Mouse (Mus musculus): Measurements from ENCODE around the gene Rac1.
"Not testable (repeated sequence)": the region's sequence is repeated elsewhere in the genome, so short reads cannot be mapped to it uniquely, and the experiment has no call there.

Rac1 gene

DNA sequence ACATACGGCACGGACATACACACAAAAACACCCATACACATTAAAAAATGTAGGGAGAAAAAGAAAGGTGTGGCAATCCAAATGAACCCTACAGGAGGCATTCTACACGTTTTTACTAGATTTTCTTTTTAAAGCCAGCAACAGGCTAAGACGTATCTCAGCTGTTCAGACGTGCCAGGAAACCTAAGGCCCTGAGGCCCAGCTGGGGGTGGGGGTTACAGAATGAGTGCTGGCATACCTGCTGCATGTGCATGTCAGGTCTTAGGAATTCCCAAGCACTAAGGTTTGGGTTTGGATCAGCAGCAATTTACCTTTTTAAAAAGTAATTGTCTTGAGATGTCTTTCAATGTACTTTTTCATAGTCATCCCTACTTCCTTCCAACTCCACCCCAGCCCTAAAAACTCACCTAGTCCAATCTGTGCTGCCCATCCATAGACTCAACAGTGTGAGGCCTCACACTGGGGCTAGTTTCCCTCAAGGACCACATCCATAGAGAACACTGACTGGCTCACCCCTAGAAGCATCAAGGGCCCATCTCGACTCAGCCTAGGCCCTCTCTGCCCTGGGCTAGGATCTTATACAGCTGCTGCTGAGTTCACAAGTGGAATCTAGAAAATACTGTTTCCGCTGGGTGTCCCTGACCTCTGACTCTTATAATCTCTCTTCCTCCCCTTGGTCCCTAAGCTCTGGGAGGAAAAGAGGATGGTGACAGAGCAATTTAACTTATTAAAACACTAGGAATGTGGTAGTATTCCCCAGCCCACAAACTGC, 2.2 kb downstream of the Rac1 start:
- DNase-seq (ENCODE audit: low spot score), result no peak

DNA sequence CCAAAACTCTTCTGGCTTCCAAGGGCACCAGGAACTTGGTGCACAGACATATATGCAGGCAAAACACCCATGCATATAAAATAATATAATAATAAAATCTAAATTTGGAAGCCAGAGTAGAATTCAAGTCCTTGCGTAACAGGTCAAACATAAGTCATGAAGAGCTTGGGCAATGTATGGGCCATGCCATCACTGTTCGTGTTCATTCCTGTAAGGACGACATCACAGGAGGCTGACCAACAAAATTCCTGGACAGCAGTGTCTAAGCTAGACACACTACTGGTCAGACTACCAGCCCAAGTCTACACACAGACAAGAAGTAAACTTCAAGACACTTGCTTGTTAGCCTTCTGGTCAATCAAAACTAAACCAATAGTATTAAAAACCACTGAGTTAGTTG, 5.0 kb downstream of the Rac1 start:
- no peak for DNase-seq (ENCODE audit: low spot score)

DNA sequence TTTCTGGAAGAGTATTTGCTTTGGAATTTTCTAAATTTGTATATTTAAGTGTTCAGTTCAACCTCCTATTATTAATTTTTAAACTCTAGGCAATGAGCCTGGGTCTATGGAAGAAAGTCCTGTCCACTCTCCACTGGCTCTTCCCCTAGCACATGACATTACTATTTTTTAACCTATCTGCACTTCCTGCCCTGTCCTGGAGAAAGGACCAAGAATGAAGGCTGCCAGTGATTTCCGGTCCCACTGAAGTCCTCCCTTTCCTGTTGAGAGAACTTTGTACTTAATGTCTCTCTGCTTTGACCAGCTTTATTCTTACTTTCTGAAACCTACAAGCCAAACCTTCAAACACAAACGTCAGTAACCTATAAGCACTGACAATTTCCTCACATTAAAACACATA, 7.4 kb downstream of the Rac1 start:
- DNase-seq (ENCODE audit: low spot score), result no peak

DNA sequence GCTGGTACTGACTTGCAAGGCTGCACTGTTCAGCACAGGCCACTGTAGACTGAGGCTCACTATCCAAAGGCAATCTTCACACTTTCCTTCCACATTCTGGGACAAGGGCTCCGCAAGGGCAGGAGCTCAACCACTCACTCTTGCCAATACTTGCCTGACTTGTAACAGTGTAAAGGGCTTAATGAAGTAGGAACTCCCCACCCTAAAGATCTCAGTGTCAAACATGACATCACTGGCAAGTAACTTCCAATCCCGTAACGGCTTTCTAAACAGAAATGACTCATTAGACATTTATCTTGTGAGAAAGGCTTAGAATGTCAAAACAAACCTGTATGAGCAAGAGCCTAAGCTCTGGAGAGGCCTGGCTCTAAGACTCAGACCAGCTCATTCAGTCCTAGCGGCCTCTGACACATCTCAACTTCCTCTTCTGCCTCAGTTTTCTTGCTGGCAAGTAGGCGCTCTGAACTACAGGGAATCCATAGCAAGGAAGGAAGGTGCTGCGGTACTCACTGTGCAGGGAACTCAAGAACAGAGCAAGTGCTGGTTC, 9.7 kb downstream of the Rac1 start:
- DNase-seq (ENCODE audit: low spot score), result peak; percentile 45

DNA sequence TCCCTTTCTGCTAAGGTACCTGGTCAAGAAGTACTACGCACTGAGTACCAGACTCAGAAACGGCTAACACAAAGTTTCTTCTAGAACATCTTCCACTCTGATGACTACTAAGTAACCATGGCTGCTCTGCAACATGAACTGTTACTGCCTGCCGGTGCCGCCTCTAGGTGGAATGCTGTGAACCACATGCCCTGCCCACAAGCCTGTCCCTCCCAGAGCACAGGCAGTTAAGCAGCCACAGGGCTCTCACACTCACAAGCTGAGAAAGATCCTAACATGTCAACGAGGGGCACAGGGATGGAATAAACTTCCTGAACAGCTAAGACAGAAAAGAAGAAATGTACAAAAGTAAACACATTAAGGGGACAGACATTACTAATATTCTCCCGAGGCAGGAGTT, 10.4 kb downstream of the Rac1 start:
- DNase-seq (ENCODE audit: low spot score), result no peak

DNA sequence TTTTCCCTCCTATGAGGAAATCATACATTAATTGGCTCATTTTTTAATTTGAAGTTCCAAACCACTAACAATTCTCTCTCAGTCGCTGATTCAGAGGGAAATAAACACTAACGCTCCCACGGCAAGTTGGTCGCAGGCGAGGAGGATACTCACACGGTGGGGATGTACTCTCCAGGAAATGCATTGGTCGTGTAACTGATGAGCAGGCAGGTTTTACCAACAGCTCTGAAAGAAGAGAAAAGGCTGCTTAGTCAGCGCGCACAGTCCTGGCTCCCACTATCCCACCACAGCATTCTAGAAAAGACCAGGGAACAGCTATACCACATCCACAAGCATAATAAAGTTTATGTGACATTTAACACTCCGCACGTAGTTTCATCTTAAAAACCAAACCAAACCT, 10.8 kb downstream of the Rac1 start:
- no peak for DNase-seq (ENCODE audit: low spot score)

DNA sequence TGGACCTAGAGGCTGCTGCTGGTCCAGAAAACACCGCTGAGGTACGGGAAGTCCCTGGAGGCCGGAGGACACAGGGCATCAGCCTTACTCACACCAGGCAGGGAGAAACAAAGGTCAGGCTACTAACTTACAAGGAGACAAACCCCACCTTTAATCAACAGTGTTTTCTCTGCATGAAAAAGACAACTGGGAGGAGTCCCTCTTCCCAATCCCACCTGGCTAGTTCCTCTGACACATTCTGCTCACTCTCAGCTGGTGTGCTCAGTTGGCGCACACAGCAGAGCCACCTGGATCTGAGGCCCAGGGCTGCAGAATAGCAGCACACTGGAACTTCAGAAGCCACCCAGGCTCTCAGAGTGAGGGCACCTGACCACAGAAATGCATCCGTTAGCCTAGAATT, 13.0 kb downstream of the Rac1 start:
- no peak for DNase-seq (ENCODE audit: low spot score)

DNA sequence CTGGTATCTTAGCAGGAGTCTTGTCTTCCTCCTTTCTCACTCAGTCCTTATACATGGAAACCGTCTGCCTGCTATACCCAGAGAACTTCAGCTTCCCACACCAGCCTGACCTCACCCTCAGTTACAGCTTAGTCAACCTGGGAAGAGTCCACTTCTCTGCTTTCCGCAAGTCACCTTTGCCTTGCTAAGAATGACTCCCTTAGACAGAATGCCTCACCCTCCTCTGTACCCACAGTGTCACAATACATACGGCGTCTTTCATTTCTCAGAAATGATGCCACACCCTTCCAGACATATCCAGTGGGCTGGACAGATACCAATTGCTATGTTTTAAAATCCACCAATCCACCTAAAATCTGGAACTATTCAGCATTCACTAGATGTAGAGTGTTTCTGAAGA, 15.5 kb downstream of the Rac1 start:
- no peak for DNase-seq (ENCODE audit: low spot score)

DNA sequence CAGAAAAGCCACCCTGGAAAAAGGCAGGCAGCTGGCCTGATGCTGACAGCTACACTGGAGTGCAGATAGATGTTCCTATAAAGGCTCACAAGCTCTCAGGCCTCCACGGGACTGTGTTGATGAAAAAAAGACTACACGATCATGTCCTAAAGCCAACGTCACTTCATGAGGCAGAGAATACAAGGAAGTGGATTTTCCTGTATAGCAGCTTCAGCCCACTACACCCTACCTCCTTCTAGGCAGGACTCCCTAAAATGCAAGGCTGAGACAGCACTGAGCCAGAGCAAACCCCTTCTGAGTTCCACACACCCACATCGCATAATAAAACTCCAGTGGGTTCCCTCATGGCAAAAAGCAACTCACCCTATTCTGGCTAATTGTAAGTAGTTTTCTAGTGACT, 16.3 kb downstream of the Rac1 start:
- DNase-seq (ENCODE audit: low spot score), result no peak

DNA sequence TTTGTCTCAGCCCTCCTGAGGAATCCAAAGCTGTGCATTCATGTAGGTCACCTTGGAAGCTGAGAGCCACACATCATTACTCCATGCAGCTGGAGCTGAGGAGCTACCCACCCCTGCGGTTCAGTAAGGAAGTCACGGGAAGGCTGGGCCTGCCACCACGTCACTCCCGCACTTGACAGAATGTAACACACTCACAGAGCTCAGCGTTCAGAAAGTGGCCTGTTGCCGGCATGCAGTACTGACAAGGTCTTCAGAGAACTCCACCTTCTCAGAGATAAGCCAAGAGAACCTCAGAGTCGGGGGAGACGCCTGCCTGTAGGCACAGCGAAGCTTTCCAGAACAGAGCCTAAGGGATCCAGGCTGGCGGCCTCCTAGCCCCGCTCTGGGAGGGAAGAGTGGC, 18.1 kb downstream of the Rac1 start:
- no peak for DNase-seq (ENCODE audit: low spot score)

DNA sequence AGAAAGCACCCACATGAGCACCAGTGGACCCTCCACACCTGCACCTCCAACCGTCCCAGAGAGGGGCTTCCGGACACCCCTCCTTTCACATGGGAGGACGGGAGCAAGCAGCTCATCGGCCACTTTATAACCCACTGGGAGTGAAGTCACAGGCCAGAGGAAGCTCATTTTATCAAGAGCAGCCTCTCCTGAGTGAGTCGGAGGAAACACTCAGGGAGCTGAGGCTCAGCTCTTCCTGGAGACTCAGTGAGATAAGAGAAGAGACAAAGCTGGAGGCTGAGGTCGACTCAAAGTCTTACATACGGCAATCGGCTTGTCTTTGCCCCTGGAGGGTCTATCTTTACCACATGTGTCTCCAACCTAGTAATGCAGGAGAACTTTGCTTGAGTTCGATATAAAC, 18.5 kb downstream of the Rac1 start:
- no peak for DNase-seq (ENCODE audit: low spot score)

DNA sequence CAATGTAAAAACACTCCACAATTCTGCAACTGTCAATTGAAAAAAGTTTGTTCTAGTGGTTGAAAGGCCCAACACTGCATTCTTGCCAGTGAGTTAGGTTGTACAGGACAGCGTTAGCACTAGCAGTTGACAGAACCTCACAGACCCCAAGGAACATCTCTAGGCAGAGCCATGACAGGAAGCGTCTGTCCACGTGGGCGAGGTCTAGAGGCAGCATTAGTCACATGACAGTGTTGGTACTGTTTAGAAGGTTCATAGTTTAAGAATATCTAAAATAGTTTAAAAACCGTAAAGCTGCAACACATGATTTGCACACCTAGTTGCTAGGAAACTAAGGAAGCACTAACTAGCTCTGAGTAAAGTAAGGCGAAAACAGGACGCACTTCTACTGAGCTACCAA, 22.3 kb downstream of the Rac1 start:
- DNase-seq (ENCODE audit: low spot score), result no peak

DNA sequence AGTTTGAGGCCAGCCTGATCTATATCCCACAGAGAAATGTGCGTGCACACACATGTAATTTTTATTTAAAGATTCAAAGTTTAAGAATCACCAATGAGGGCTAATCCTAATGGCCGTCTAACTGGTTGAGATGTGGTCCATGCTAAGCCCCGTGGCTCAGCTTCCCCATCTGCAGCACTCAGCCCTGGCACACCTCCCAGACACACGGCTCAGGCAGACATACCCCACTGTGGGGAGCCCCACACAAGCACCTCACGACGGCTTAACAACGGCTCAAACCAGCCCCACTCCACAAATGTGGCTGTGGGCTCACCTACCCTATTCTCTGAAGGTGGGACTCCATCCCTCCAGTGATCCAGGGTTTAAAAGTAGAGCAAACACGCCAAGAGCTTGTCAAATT, 22.8 kb downstream of the Rac1 start:
- DNase-seq (ENCODE audit: low spot score), result no peak

DNA sequence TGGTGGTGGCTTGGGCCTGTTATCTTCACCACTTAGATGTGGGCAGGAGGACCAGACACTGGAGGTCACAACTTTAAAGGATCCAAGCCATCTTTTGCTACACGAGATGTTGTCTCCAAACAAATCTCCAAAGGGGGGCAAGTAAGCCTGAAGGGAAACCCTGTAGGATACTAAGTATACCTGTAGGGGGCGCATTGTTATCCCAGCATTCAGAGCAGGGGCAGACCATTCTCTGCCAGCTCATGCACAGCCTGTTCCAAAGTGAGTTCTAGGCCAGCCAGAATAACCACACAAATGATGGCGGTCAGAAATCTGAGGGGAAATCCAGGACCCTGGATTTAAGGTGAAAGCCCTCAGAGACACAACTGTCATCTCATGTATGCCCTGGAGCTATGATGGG, 23.4 kb downstream of the Rac1 start:
- peak; percentile 68 for DNase-seq (ENCODE audit: low spot score)

DNA sequence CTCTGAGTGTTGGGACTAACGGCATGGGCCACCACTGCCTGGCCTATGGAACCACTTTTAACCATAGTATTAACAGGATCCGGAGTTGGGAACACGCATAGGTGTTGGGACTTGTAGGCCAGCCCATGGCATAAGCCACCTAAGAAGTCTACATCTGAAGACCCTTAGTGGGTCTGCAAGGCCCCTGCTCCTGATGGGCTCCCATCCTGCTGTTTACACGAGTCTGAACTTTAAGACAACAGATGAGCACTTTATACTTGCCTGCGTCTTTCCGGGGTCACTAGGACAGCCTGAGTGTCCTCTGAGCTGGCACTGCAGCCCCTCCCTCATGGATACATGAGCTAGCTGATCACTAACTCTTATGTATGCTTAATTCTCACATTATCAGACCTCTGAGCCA, 24.1 kb downstream of the Rac1 start:
- DNase-seq (ENCODE audit: low spot score), result no peak

DNA sequence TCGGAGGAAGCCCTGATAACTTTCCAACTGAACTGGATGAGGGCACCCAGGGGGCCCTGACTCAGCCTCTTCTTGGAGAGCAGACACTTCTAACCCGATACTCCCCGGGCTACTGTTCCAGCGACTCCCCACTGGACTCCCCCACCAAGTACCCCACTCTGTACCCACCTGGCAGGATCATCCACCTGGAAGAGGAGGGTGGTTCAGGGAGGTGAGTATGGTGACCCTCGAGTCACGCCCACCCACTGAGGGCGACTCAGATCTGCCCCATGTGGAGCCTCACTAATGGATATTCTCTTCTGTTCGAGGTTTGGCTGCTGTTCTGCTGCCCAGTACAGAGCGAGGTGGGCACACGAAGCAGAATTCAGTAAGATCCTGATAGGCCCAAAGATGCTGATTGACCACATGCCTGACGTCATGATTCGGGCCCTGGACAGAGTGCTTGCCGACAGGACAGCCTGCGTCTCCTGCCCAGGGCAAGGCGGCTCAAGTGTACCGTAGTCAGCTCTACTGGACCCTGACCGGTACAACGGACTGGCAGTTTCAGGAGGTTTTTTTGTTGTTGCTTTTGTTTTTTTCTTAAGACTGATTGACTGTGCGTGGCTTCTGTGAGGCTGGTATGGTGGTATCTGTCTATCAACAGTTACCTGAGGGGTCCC, 24.8 kb downstream of the Rac1 start:
- no peak for DNase-seq (ENCODE audit: low spot score)

DNA sequence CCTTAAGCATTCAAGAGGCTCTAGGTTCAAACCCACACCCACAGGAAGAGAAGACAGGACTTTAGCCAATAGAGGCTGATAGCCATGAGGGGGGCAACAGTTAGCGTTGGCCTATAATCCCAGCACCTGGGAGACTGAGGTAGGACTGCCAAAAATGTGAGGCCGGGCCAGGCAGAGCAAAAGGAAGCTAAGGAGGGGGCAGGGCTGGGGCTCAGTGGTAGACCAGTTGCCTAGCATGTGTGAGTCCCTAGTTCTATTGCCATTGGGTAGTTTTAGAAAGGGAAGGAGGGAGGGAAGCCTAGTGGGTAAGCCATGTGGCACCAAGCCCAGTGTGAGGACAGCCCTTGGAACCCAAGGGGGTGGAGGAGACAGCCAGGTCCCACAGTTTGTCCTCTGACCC, 26.2 kb downstream of the Rac1 start:
- no peak for DNase-seq (ENCODE audit: low spot score)

DNA sequence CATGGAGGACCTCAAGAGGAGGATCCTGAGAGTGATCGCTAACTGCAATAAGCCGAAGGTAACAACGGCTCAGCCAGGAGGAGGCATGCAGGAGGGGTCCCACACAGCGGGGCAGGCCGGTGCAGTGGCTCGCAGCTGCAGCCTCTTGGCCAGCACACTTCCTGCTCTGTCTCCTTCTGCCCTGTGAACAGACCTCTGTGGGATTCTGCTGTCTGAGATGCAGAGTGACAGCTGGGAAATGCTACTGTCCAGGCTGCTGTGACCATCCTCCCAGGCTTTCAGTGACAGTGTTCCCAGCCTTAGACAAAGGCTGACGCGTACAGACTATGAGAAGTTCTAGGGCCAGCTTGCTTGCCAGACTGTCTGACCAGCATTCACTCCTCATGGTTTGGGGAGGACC, 26.7 kb downstream of the Rac1 start:
- no peak for DNase-seq (ENCODE audit: low spot score)

DNA sequence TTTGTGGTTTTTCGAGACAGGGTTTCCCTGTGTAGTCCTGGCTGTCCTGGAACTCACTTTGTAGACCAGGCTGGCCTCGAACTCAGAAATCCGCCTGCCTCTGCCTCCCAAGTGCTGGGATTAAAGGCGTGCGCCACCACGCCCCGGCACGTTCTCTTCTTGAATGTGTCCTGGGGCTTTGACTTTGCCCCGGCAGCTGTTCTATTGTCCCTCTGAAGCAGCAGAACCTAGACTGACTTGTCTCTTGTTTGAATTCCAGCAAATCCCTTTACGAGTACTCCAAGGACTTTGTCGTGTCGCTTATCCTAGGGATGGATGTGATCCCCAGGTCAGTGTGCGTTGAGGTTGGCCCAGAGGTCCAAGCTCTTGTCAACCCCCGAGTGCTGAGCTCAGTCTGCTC, 27.1 kb downstream of the Rac1 start:
- DNase-seq (ENCODE audit: low spot score), result not testable (repeated sequence)

DNA sequence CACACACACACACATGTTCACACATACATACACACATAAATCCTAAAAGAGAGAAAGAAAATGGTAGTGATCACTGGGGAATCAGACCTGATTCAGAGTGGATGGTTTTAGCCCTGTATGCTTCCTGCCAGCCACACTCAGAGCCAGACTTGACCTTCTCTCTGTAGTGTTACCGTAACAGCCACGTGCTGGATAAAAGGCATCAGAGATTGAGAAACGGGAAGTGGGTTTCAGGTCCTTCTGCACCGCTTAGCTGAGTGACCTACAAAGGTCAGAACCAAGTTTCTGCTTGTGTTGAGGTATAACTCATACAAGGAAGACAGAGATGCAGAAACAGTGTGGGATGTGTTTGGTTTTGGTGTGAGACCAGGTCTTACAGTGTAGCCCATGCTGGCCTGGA, 28.1 kb downstream of the Rac1 start:
- no peak for DNase-seq (ENCODE audit: low spot score)

DNA sequence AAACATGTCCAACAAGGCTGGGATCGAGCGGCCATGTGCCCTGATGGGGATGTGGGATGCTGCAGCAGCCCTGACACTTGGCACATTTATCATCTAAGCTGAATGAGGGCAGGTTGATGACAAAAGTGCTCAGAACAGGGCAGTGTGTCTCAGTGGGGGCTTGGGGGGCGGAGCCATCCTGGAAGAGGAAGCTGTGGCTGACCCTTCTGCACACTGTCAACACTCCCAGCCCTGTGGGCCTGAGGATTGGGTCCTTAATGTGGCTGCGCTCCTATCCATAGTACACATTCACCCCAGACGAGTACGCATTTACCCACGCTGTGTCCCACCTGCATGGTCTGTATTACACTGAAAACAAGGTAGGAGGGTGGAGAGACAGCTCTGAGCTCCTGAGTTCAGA, 28.6 kb downstream of the Rac1 start:
- DNase-seq (ENCODE audit: low spot score), result no peak

DNA sequence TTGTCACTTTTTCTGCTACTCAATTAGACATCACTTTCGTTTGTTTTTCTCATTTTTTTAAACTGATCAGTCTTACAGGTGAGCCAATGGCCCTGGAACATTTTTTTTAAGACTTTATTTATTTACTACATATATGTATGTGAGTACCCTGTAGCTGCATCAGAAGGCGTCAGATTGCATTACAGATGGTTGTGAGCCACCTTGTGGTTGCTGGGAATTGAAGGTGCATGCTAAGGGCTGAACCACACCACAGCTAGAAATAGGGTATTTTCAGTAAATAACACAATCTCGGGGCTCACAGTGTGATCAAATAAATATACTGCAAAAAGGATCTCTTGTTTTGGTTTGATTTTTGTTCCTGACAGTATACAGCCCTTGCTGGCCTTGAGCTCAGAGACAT, 30.4 kb downstream of the Rac1 start:
- DNase-seq (ENCODE audit: low spot score), result no peak

DNA sequence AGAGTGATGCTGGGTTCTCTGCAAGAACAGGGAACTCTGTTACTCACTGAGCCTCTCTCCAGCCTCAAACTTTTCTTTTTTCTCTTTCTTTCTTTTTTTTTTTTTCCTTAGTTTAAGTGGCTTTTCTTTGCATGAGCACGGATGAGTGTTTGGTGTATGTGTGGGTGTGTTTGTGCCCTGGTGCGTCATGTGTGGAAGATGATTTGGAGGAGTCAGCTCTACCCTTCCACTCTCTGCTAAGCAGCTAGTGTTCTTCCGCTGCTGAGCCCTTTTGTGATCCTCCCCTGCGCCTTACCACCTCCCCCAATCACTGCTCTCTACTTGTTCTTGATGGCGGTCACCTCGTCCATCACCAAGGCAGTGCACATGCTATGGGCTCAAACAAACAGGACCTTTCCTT, 32.1 kb downstream of the Rac1 start:
- DNase-seq (ENCODE audit: low spot score), result no peak

DNA sequence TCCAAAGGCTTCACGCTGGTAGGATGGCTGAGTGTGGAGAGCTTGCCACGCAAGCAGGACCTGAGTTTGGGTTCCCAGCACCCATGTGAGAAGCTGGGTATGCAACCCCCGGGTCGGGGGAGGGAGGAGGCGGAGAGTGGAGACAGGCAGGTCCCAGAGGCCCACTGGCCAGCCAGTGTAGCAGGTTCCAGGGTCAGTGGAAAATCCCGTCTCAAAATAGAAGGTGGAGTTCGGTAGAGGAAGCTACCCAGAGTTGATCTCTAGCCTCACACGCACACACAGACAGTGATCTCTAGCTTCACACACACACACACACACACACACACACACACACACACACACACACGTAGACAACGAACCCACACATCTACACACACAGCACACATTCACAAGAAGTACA, 34.7 kb downstream of the Rac1 start:
- DNase-seq (ENCODE audit: low spot score), result no peak
